ENCODE assay signal across 23 mouse cellular contexts in the genomic region with DNA sequence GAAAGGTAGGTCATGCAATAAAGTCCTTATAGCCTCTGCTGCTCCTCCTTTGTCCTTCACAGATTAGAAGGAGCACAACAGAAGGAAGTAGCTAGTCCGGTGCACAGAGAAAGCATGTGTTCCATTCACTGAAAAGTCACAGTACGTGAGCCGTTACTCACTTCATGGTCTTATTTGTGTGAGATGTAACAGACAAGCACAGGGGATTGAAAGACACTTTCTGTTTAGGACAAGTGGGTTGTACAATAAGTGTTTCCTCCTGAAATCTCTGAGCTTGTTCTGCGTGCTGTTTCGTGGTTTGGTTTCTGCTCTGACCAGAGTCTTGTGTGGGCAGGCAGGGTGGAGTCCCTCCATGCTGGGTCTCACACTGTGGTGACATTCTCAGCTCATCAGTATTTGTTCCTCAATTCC. TPM values are rescaled to one million over a fixed set of nuclear protein-coding genes. Genes with fewer than 3 reads are reported as not detected.
DNase-seq lines count a peak whose midpoint lies in the region; ATAC-seq and TF ChIP-seq lines count a peak whose summit lies in the region.
"Had no signal": no experiment of that assay in that cellular context is flagged by ENCODE, and none has a peak within 500 bp of the region (broad histone marks: within the 10 kb centered on the region; RNA-seq: fewer than 3 reads in every experiment).

No protein-coding gene starts in this region.

- H3K4me2 ChIP-seq in midbrain, embryonic 16.5 days (ENCODE audit: low read length), result no peak overlapping the region
- H3K4me2 ChIP-seq: heart, embryonic 12.5 days; limb, embryonic 12.5 days; liver, embryonic 15.5 days had no signal

- H3K4me1 ChIP-seq in MEL (ENCODE audit: control insufficient read depth in 1 of 2, insufficient read depth in 2 of 2, low read length in 2 of 2), result peaks cover 2 to 17% of the 10 kb centered on the region in 2 experiments; a peak in 3 of 4 replicates
- H3K4me1 ChIP-seq in midbrain, embryonic 16.5 days (ENCODE audit: control insufficient read depth, insufficient read depth, low read length), result no peaks in the 10 kb centered on the region
- H3K4me1 ChIP-seq: limb, embryonic 12.5 days; liver, embryonic 15.5 days had no signal

- peak; percentile 44 for ATAC-seq in inflammation-experienced regulatory T-cells, adult 6 months
- peak; percentile 72 for ATAC-seq in neutrophil, adult 5-6 weeks (ENCODE audit: extremely low read depth, insufficient number of reproducible peaks, low FRiP score, poor library complexity, severe bottlenecking)
- no peak for ATAC-seq in midbrain, embryonic 16.5 days
- ATAC-seq: hindbrain, postnatal 0 days had no signal

- H3K79me2 ChIP-seq in MEL (ENCODE audit: control insufficient read depth, insufficient read depth, low read length, poor library complexity), result no peaks in the 10 kb centered on the region

- H3K27ac ChIP-seq in MEL (ENCODE audit: control insufficient read depth, low read depth, low read length), result no peak overlapping the region
- H3K27ac ChIP-seq in midbrain, embryonic 16.5 days (ENCODE audit: low read length), result no peak overlapping the region
- H3K27ac ChIP-seq: hindbrain, postnatal 0 days; limb, embryonic 12.5 days; liver, embryonic 15.5 days; macrophage had no signal

- intact Hi-C loops in left cerebral cortex, postnatal 10 days (cut with DNase I), result no loop called here

- peak overlapping the region; percentile 34 to 43 for H3K4me3 ChIP-seq in MEL (ENCODE audit: control insufficient read depth in 1 of 2, insufficient read depth in 1 of 2, low read depth in 2 of 2, low read length in 2 of 2)
- H3K4me3 ChIP-seq in midbrain, embryonic 16.5 days (ENCODE audit: low read depth, low read length), result no peak overlapping the region
- H3K4me3 ChIP-seq: heart, embryonic 12.5 days; limb, embryonic 12.5 days; liver, embryonic 15.5 days had no signal

- 88% methylated on average over 5 of the region's 5 CpGs for WGBS in midbrain, embryonic 16.5 days

- H3K9me3 ChIP-seq in MEL (replicated peaks; ENCODE audit: insufficient read depth, low read length), result no peaks in the 10 kb centered on the region
- no peaks in the 10 kb centered on the region for H3K9me3 ChIP-seq in midbrain, embryonic 16.5 days (replicated peaks; ENCODE audit: control insufficient read depth, low read length, poor library complexity, severe bottlenecking)
- H3K9me3 ChIP-seq: limb, embryonic 12.5 days; liver, embryonic 15.5 days had no signal

- H3K27me3 ChIP-seq in MEL (ENCODE audit: control insufficient read depth in 1 of 2, insufficient read depth in 2 of 2, low read length in 2 of 2), result no peaks in the 10 kb centered on the region
- H3K27me3 ChIP-seq in midbrain, embryonic 16.5 days (ENCODE audit: control insufficient read depth, insufficient read depth, low read depth, low read length), result no peaks in the 10 kb centered on the region
- H3K27me3 ChIP-seq: heart, embryonic 12.5 days; limb, embryonic 12.5 days had no signal

- TF ChIP-seq CTCF in MEL (IDR thresholded peaks at IDR 0.05 in 2 of 3, conservative IDR thresholded peaks at IDR 0.05 in 1 of 3; ENCODE audit: control insufficient read depth in 1 of 3, insufficient read depth in 1 of 3, low read depth in 2 of 3, low read length in 3 of 3, poor library complexity in 1 of 3, severe bottlenecking in 1 of 3), result no peak

- 0 out of 2 replicates have a peak overlapping the region, but pooled peaks have one; percentile 2 for H3K9ac ChIP-seq in MEL (ENCODE audit: control insufficient read depth, low read depth, low read length, poor library complexity, severe bottlenecking)
- no peak overlapping the region for H3K9ac ChIP-seq in midbrain, embryonic 16.5 days (ENCODE audit: low read depth, low read length)
- H3K9ac ChIP-seq: heart, embryonic 12.5 days; limb, embryonic 12.5 days; liver, embryonic 15.5 days had no signal

- no peak for TF ChIP-seq RAD21 in MEL (IDR thresholded peaks at IDR 0.05; ENCODE audit: low read depth, low read length)

- DNase-seq in CD4-positive helper T cell, adult 2 months (ENCODE audit: low read depth, low spot score), result peak; percentile 68
- DNase-seq in MEL (ENCODE audit: low read depth, low spot score), result peak; percentile 51
- no peak for DNase-seq in cerebellum, adult 9-11 months
- no peak for DNase-seq in left cerebral cortex, postnatal 10 days (ENCODE audit: extremely low spot score in 1 of 2, low spot score in 2 of 2)
- DNase-seq: adrenal gland, adult 8-10 months; cerebellum, postnatal 25 days; gastrocnemius, postnatal 25 days; heart, postnatal 36 days; kidney, adult 8-10 months; kidney, postnatal 36 days; layer of hippocampus, postnatal 36 days; right cerebral cortex, adult 18-20 months had no signal

- TF ChIP-seq EP300 in MEL (IDR thresholded peaks at IDR 0.05; ENCODE audit: low read depth in 1 of 2, low read length in 2 of 2), result no peak

- no peak for TF ChIP-seq POLR2A in MEL (IDR thresholded peaks at IDR 0.05; ENCODE audit: control insufficient read depth in 1 of 2, insufficient read depth in 1 of 2, low read depth in 1 of 2, low read length in 2 of 2, poor library complexity in 1 of 2)

- peaks cover 0 to 21% of the 10 kb centered on the region in 2 experiments; a peak in 2 of 4 replicates for H3K36me3 ChIP-seq in MEL (ENCODE audit: control insufficient read depth in 1 of 2, insufficient read depth in 2 of 2, low read length in 2 of 2)
- H3K36me3 ChIP-seq in midbrain, embryonic 16.5 days (ENCODE audit: control insufficient read depth, insufficient read depth, low read length), result no peaks in the 10 kb centered on the region
- H3K36me3 ChIP-seq: heart, embryonic 12.5 days; limb, embryonic 12.5 days; liver, embryonic 15.5 days had no signal

TF ChIP-seq in MEL, 35 proteins besides CTCF, POLR2A, EP300 and RAD21:
- TF ChIP-seq ETS1 (IDR thresholded peaks at IDR 0.05; ENCODE audit: low read depth, low read length) (no peak), BHLHE40 (IDR thresholded peaks at IDR 0.05; ENCODE audit: borderline replicate concordance, low read depth, low read length) (no peak), HCFC1 (IDR thresholded peaks at IDR 0.05; ENCODE audit: low read depth, low read length) (no peak), JUND (IDR thresholded peaks at IDR 0.05; ENCODE audit: low read depth, low read length) (no peak), MYB (IDR thresholded peaks at IDR 0.05; ENCODE audit: low read depth, low read length) (no peak), TCF12 (IDR thresholded peaks at IDR 0.05; ENCODE audit: low read depth, low read length) (no peak)
TF ChIP-seq in MEL: peak in this region for 0.

RNA-seq across cellular contexts. Expression of gene Cpox, which starts 20.2 kb away (rescaled TPM):
- 159 and 204 TPM in 2 replicates for total RNA-seq in MEL (2012; rRNA removed)
- polyA plus RNA-seq in MEL (2012; ENCODE audit: insufficient read depth in 1 of 2, insufficient read length in 2 of 2, low read depth in 1 of 2, low replicate concordance in 2 of 2, missing spikeins in 1 of 2), result 100 to 1,000 TPM; 110 to 421 TPM
- polyA plus RNA-seq in inflammation-experienced regulatory T-cells, adult 6 months (2017; shearing (Covaris generic)), result 10 to 100 TPM; 38.9 to 52.3 (median 41.0) TPM
- total RNA-seq in neutrophil, adult 5-6 weeks (2017), result 13.8 and 14.4 TPM in 2 replicates
- polyA plus RNA-seq in midbrain, embryonic 16.5 days (2015; fragmentation: Nextera tagmentation; extraction: Ambion mirVana), result 13.5 and 13.6 TPM in 2 replicates
- 10 to 100 TPM; 27.7 to 28.9 TPM for total RNA-seq in left cerebral cortex, postnatal 10 days (2021)

RNA-seq across cellular contexts. Expression of gene Gpr15, which starts 28.5 kb away (rescaled TPM):
- total RNA-seq in MEL (2012; rRNA removed), result not detected in 2 replicates
- not detected for polyA plus RNA-seq in MEL (2012; ENCODE audit: insufficient read depth in 1 of 2, insufficient read length in 2 of 2, low read depth in 1 of 2, low replicate concordance in 2 of 2, missing spikeins in 1 of 2)
- polyA plus RNA-seq in inflammation-experienced regulatory T-cells, adult 6 months (2017; shearing (Covaris generic)), result 10 to 100 TPM; 25.1 to 29.8 (median 28.5) TPM
- 0.23 and 0.86 TPM in 2 replicates for total RNA-seq in neutrophil, adult 5-6 weeks (2017)
- polyA plus RNA-seq in midbrain, embryonic 16.5 days (2015; fragmentation: Nextera tagmentation; extraction: Ambion mirVana), result 0.18 TPM in 1 of 2 replicates, not detected in the other
- total RNA-seq in left cerebral cortex, postnatal 10 days (2021), result not detected
- total RNA-seq: adrenal gland, adult 8-10 months; ES-E14; gastrocnemius, postnatal 25 days; heart, postnatal 36 days; layer of hippocampus, postnatal 36 days had no signal
- polyA plus RNA-seq: embryonic facial prominence, embryonic 11.5 days; heart, embryonic 12.5 days; hindbrain, postnatal 0 days; limb, embryonic 12.5 days; macrophage had no signal

RNA-seq across cellular contexts. Expression of gene Cldnd1, which starts 37.4 kb away (rescaled TPM):
- total RNA-seq in MEL (2012; rRNA removed), result 16.9 and 18.5 TPM in 2 replicates
- polyA plus RNA-seq in MEL (2012; ENCODE audit: insufficient read depth in 1 of 2, insufficient read length in 2 of 2, low read depth in 1 of 2, low replicate concordance in 2 of 2, missing spikeins in 1 of 2), result 10 to 100 TPM in 1 of 2 experiments, not detected in 1; 34.3 TPM
- 100 to 1,000 TPM; 231 to 337 (median 232) TPM for polyA plus RNA-seq in inflammation-experienced regulatory T-cells, adult 6 months (2017; shearing (Covaris generic))
- 29.8 and 30.6 TPM in 2 replicates for total RNA-seq in neutrophil, adult 5-6 weeks (2017)
- 144 and 152 TPM in 2 replicates for polyA plus RNA-seq in midbrain, embryonic 16.5 days (2015; fragmentation: Nextera tagmentation; extraction: Ambion mirVana)
- total RNA-seq in left cerebral cortex, postnatal 10 days (2021), result 100 to 1,000 TPM; 119 to 122 TPM

RNA-seq across cellular contexts. Expression of gene E330017A01Rik, which starts 51.8 kb away (rescaled TPM):
- 4.3 and 7.5 TPM in 2 replicates for total RNA-seq in MEL (2012; rRNA removed)
- polyA plus RNA-seq in MEL (2012; ENCODE audit: insufficient read depth in 1 of 2, insufficient read length in 2 of 2, low read depth in 1 of 2, low replicate concordance in 2 of 2, missing spikeins in 1 of 2), result 1 to 10 TPM in 1 of 2 experiments, not detected in 1; 8.2 TPM
- not detected for polyA plus RNA-seq in inflammation-experienced regulatory T-cells, adult 6 months (2017; shearing (Covaris generic))
- not detected in 2 replicates for total RNA-seq in neutrophil, adult 5-6 weeks (2017)
- not detected in 2 replicates for polyA plus RNA-seq in midbrain, embryonic 16.5 days (2015; fragmentation: Nextera tagmentation; extraction: Ambion mirVana)
- not detected for total RNA-seq in left cerebral cortex, postnatal 10 days (2021)
- total RNA-seq: adrenal gland, adult 8-10 months; ES-E14; gastrocnemius, postnatal 25 days; heart, postnatal 36 days; hindbrain, postnatal 0 days; layer of hippocampus, postnatal 36 days had no signal
- polyA plus RNA-seq: embryonic facial prominence, embryonic 11.5 days; heart, embryonic 12.5 days; hindbrain, postnatal 0 days; limb, embryonic 12.5 days; liver, embryonic 15.5 days; macrophage; thymus, postnatal 0 days had no signal

Comparison
In these comparisons a context has a peak if more than half of its experiments do, and no peak if none do; other contexts are left out.
1. DNase-seq: peak in CD4-positive helper T cell, adult 2 months (single experiment) and MEL (single experiment); none in cerebellum, adult 9-11 months (single experiment) and left cerebral cortex, postnatal 10 days (0 of 2).